ENCODE assay signal across 29 mouse cellular contexts in the genomic region with DNA sequence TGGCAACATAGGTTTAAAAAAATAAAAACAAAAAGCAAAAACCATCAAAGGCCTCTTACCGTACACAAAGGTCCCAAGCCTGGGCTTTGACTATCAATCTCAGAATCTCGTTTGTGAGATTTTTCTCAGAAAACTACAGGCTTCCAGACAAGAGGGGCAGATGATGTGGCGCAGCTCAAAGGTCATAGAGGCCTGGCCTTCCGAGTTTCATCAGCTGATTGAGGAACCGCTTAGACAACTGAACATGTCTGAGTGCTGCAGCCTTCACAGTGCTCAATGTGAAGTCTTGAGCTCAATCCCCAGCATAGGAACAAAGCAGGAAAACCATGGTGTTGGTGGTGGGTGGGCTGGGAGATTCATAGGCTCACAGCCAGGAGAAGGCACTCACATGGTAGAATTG.
DNase-seq lines count a peak whose midpoint lies in the region; ATAC-seq and TF ChIP-seq lines count a peak whose summit lies in the region.
"Had no signal": no experiment of that assay in that cellular context is flagged by ENCODE, and none has a peak within 500 bp of the region (broad histone marks: within the 10 kb centered on the region; RNA-seq: fewer than 3 reads in every experiment).

No protein-coding gene starts in this region.

- no peaks in the 10 kb centered on the region for H3K27me3 ChIP-seq in intestine, postnatal 0 days (replicated peaks; ENCODE audit: control insufficient read depth, insufficient read depth, low read length)
- no peaks in the 10 kb centered on the region for H3K27me3 ChIP-seq in intestine, embryonic 15.5 days (replicated peaks)
- no peaks in the 10 kb centered on the region for H3K27me3 ChIP-seq in embryonic facial prominence, embryonic 10.5 days (replicated peaks; ENCODE audit: low read depth, poor library complexity, severe bottlenecking)
- no peaks in the 10 kb centered on the region for H3K27me3 ChIP-seq in hindbrain, embryonic 14.5 days (ENCODE audit: control insufficient read depth, insufficient read depth, low read length)
- no peaks in the 10 kb centered on the region for H3K27me3 ChIP-seq in midbrain, embryonic 16.5 days (ENCODE audit: control insufficient read depth, insufficient read depth, low read depth, low read length)
- H3K27me3 ChIP-seq: embryonic facial prominence, embryonic 13.5 days; heart, embryonic 13.5 days; liver, embryonic 13.5 days; stomach, embryonic 15.5 days had no signal

- H3K4me3 ChIP-seq in intestine, postnatal 0 days (ENCODE audit: low read depth, low read length): no peak overlapping the region
- no peak overlapping the region for H3K4me3 ChIP-seq in intestine, embryonic 15.5 days (replicated peaks)
- no peak overlapping the region for H3K4me3 ChIP-seq in embryonic facial prominence, embryonic 10.5 days
- no peak overlapping the region for H3K4me3 ChIP-seq in hindbrain, embryonic 14.5 days (replicated peaks; ENCODE audit: low read length)
- no peak overlapping the region for H3K4me3 ChIP-seq in midbrain, embryonic 16.5 days (ENCODE audit: low read depth, low read length)
- H3K4me3 ChIP-seq: embryonic facial prominence, embryonic 13.5 days; gastrocnemius, adult 2 months; heart, embryonic 13.5 days; layer of hippocampus, adult 2 months; left cerebral cortex, adult 2 months; limb, embryonic 15.5 days; liver, embryonic 13.5 days; stomach, embryonic 15.5 days had no signal

- DNase-seq in embryonic facial prominence, embryonic 10.5 days (ENCODE audit: low spot score): no peak
- DNase-seq in hindbrain, embryonic 14.5 days (ENCODE audit: low spot score): no peak
- DNase-seq in gastrocnemius, postnatal 25 days: no peak
- DNase-seq: B cell, adult 2 months; cerebellum, adult 8-10 months; embryo, embryonic 11 days; gastrocnemius, adult 2 months; heart, postnatal 10 days; kidney, adult 11 months; kidney, postnatal 36 days; left cerebral cortex, postnatal 4 days; liver, embryonic 13.5 days; lung, adult 18-20 months; retina, postnatal 1 day; right cerebral cortex, postnatal 14 days had no signal

- ATAC-seq in intestine, postnatal 0 days: peak; percentile 55; the same call in 1 of the 2 replicates
- no peak for ATAC-seq in intestine, embryonic 15.5 days
- no peak for ATAC-seq in hindbrain, embryonic 14.5 days (ENCODE audit: low FRiP score)
- no peak for ATAC-seq in midbrain, embryonic 16.5 days
- no peak for ATAC-seq in inflammation-experienced regulatory T-cells, adult 6 months
- ATAC-seq in cerebellum, adult (ENCODE audit: insufficient number of reproducible peaks, low FRiP score, low TSS enrichment): no peak
- ATAC-seq: forebrain, embryonic 16.5 days; lung, postnatal 0 days had no signal

- no peaks in the 10 kb centered on the region for H3K9me3 ChIP-seq in intestine, postnatal 0 days (ENCODE audit: control insufficient read depth)
- H3K9me3 ChIP-seq in intestine, embryonic 15.5 days: no peaks in the 10 kb centered on the region
- no peaks in the 10 kb centered on the region for H3K9me3 ChIP-seq in embryonic facial prominence, embryonic 10.5 days
- H3K9me3 ChIP-seq in hindbrain, embryonic 14.5 days (ENCODE audit: control insufficient read depth, low read length): no peaks in the 10 kb centered on the region
- H3K9me3 ChIP-seq in midbrain, embryonic 16.5 days (replicated peaks; ENCODE audit: control insufficient read depth, low read length, poor library complexity, severe bottlenecking): no peaks in the 10 kb centered on the region
- H3K9me3 ChIP-seq: embryonic facial prominence, embryonic 13.5 days; heart, embryonic 13.5 days; limb, embryonic 15.5 days; liver, embryonic 13.5 days; stomach, embryonic 15.5 days had no signal

- no peaks in the 10 kb centered on the region for H3K36me3 ChIP-seq in intestine, postnatal 0 days (ENCODE audit: control insufficient read depth, insufficient read depth)
- no peaks in the 10 kb centered on the region for H3K36me3 ChIP-seq in intestine, embryonic 15.5 days
- no peaks in the 10 kb centered on the region for H3K36me3 ChIP-seq in embryonic facial prominence, embryonic 10.5 days (replicated peaks)
- no peaks in the 10 kb centered on the region for H3K36me3 ChIP-seq in hindbrain, embryonic 14.5 days (replicated peaks; ENCODE audit: control insufficient read depth, insufficient read depth)
- no peaks in the 10 kb centered on the region for H3K36me3 ChIP-seq in midbrain, embryonic 16.5 days (ENCODE audit: control insufficient read depth, insufficient read depth, low read length)
- H3K36me3 ChIP-seq: embryonic facial prominence, embryonic 13.5 days; heart, embryonic 13.5 days; limb, embryonic 15.5 days; liver, embryonic 13.5 days; stomach, embryonic 15.5 days had no signal

- H3K4me1 ChIP-seq in intestine, postnatal 0 days (replicated peaks; ENCODE audit: control insufficient read depth, insufficient read depth, low read length): no peaks in the 10 kb centered on the region
- H3K4me1 ChIP-seq in intestine, embryonic 15.5 days (replicated peaks): peaks cover 5% of the 10 kb centered on the region; the same call in 1 of the 2 replicates
- H3K4me1 ChIP-seq in embryonic facial prominence, embryonic 10.5 days: peaks cover 67% of the 10 kb centered on the region
- H3K4me1 ChIP-seq in hindbrain, embryonic 14.5 days (replicated peaks; ENCODE audit: control insufficient read depth, insufficient read depth, low read length): peaks cover 27% of the 10 kb centered on the region
- H3K4me1 ChIP-seq in midbrain, embryonic 16.5 days (ENCODE audit: control insufficient read depth, insufficient read depth, low read length): peaks cover 25% of the 10 kb centered on the region
- H3K4me1 ChIP-seq: liver, embryonic 13.5 days; stomach, embryonic 15.5 days had no signal

- 71% methylated on average over 5 of the region's 5 CpGs for WGBS in intestine, postnatal 0 days
- 88% methylated on average over 5 of the region's 5 CpGs for WGBS in intestine, embryonic 15.5 days
- 83% methylated on average over 5 of the region's 5 CpGs for WGBS in embryonic facial prominence, embryonic 10.5 days
- 77% methylated on average over 5 of the region's 5 CpGs for WGBS in hindbrain, embryonic 14.5 days
- 83% methylated on average over 5 of the region's 5 CpGs for WGBS in midbrain, embryonic 16.5 days

- H3K9ac ChIP-seq in intestine, postnatal 0 days (ENCODE audit: low read depth, low read length): no peak overlapping the region
- H3K9ac ChIP-seq in intestine, embryonic 15.5 days: no peak overlapping the region
- H3K9ac ChIP-seq in hindbrain, embryonic 14.5 days: no peak overlapping the region
- no peak overlapping the region for H3K9ac ChIP-seq in midbrain, embryonic 16.5 days (ENCODE audit: low read depth, low read length)
- H3K9ac ChIP-seq: embryonic facial prominence, embryonic 13.5 days; heart, embryonic 13.5 days; limb, embryonic 15.5 days; liver, embryonic 13.5 days; stomach, embryonic 15.5 days had no signal

- no peak overlapping the region for H3K4me2 ChIP-seq in intestine, postnatal 0 days (replicated peaks; ENCODE audit: low read depth)
- no peak overlapping the region for H3K4me2 ChIP-seq in intestine, embryonic 15.5 days (replicated peaks)
- no peak overlapping the region for H3K4me2 ChIP-seq in hindbrain, embryonic 14.5 days (replicated peaks)
- no peak overlapping the region for H3K4me2 ChIP-seq in midbrain, embryonic 16.5 days (ENCODE audit: low read length)
- H3K4me2 ChIP-seq: embryonic facial prominence, embryonic 13.5 days; heart, embryonic 13.5 days; limb, embryonic 15.5 days; liver, embryonic 13.5 days; stomach, embryonic 15.5 days had no signal

- no peak overlapping the region; the same call in 1 of the 2 replicates for H3K27ac ChIP-seq in intestine, postnatal 0 days (ENCODE audit: low read depth, low read length)
- no peak overlapping the region for H3K27ac ChIP-seq in intestine, embryonic 15.5 days
- H3K27ac ChIP-seq in embryonic facial prominence, embryonic 10.5 days (replicated peaks): 0 out of 2 replicates have a peak overlapping the region, but pooled peaks have one; percentile 55
- H3K27ac ChIP-seq in hindbrain, embryonic 14.5 days: 0 out of 2 replicates have a peak overlapping the region, but pooled peaks have one; percentile 79
- peak overlapping the region; percentile 50 for H3K27ac ChIP-seq in midbrain, embryonic 16.5 days (ENCODE audit: low read length)
- H3K27ac ChIP-seq: gastrocnemius, adult 2 months; heart, embryonic 13.5 days; layer of hippocampus, adult 2 months; left cerebral cortex, adult 2 months; liver, embryonic 13.5 days; macrophage; stomach, embryonic 15.5 days had no signal

- no peak for TF ChIP-seq CTCF in intestine, postnatal 0 days (IDR thresholded peaks at IDR 0.05; ENCODE audit: low read depth)

Comparison
In these comparisons a context has a peak if more than half of its experiments do, and no peak if none do; other contexts are left out.
1. H3K27ac ChIP-seq: peak in embryonic facial prominence, embryonic 10.5 days (single experiment), hindbrain, embryonic 14.5 days (single experiment) and midbrain, embryonic 16.5 days (single experiment); none in intestine, postnatal 0 days (single experiment) and intestine, embryonic 15.5 days (single experiment).